Mouse (Mus musculus) CD4-positive, CD25-positive, alpha-beta regulatory T cell, adult 4 months (primary cell): ENCODE measurements at regions not wholly inside any gene's neighbourhood (a gene's known extent, or its start where the extent isn't known, plus 50 kb on each side); places are given as distances from the start of the nearest gene placed in this dataset.

Experiments
- ATAC-seq: one replicate; pipeline ENCODE4 v1.8.0; 2017

DNA sequence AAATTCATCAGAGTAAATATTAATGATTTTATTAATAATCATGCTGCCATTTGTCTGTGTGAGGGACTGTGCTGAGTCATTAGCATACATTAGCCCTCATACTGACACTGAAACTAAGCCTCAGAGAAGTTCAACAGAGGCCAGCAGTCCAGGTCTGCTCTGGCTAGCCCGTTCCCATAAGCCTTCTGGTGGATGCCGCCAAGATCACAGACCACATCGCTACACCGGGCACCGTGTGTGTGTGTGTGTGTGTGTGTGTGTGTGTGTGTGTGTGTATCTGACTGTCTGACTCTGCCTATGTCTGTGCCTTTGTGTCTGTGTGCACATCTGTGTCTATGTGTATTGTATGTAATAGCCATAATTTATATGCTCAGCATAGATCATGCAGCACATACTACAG is 106.0 kb downstream of the Rpl14 start:
- no peak for ATAC-seq

DNA sequence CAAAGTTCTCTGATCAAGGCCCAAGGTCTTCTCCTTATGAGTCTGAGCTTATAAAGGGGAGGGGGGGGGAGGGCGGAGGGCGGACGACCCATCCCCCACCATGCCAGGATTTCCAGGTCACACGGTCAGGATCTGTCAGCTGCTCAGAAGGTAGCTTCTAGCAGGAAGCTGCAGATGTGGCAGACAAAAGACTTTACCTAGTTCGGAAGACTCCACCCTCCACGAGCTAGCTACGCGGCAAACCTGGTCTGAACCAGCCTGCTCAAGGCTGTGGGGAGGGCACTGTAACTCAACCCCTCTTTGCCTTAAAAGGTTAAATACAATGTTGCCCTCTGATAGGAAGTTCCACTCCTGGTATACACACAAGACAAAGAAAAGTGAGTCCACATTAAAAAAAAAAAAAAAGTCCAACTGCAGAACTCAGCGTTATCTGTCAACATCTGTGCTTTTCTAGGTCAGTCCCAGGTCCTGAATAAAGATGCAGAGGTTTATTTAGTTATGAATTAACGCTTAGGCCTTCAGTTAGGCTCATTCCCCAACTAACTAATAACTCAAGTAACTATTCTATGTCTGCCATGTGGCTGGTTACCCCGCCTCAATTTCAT is 108.7 kb downstream of the Rpl14 start:
- ATAC-seq, result peak; percentile 49

DNA sequence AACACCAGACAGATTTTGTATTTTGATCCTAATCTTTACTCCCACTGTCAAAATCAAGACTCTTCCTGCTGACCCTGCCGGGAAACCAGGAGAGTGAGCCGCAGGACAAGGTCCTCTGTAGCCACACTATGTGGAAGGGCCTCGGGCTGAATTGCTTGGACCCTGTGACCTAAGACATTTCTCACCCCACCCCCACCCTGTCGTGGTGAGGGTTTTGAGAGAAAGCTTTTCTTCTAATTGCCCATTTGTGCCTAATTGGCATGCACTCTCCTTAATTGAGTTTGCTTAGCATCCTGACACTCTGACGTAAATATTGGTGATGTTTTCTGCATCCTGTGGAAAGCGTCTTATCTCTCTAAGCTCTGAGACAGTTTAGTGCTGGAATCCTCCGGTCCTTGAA is 110.2 kb downstream of the Rpl14 start:
- no peak for ATAC-seq

DNA sequence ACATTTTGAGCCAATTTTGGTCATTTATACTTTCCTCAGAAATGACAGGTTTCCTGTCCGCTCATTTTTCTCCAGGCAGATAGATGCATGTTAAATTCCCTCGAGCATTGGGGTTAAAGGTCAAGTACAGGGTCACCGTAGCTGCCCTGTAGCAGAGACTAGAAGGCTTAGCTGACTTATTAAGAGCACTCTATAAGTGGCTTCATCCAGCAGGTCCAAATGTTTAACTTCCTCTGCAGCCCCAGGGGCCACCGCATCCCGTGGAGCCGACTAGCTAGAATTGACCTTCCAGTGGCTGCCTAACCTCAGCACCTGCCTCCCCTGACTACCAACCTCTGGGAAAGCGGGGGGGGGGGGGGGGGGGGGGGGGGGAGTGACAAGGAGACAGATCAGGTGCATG is 114.7 kb downstream of the Rpl14 start:
- no peak for ATAC-seq

DNA sequence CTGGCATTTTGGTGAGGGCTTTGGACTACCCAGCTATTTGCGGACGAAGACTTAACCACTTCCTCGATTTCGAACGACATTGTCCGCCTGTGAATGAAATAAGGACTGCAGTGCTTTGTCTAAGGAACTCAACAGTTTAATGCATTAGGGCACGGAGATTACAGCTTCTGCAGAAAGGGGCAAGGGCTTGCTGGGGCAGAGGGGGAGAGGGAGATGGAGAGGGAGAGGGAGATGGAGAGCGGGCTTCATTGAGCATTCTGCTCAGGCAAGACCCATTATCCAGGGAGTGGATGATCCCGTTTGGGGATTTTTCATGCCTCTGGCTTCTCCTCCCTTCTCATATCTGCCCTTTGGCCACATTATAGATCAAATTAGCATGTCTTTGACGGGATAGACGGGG is 117.8 kb downstream of the Rpl14 start:
- ATAC-seq, result no peak

DNA sequence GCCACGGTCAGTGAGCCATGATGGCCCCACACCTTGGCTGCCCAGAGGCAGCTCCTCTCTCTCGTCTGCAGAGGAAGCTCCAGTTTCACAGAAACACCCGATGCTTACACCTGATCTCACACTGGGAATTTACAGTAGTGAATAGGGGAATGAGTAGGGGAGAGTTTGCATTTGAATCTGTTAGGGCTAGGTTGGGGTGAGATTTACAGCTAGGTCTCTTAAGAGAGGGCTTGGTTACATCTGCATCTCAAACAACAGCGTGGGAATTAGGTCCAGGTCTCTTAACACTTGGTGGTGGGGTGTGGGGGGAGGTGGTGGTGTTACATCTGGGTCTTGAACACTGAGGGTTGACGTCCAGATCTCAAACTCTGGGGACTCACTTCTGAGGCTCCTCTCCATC is 119.3 kb downstream of the Rpl14 start:
- ATAC-seq, result no peak

DNA sequence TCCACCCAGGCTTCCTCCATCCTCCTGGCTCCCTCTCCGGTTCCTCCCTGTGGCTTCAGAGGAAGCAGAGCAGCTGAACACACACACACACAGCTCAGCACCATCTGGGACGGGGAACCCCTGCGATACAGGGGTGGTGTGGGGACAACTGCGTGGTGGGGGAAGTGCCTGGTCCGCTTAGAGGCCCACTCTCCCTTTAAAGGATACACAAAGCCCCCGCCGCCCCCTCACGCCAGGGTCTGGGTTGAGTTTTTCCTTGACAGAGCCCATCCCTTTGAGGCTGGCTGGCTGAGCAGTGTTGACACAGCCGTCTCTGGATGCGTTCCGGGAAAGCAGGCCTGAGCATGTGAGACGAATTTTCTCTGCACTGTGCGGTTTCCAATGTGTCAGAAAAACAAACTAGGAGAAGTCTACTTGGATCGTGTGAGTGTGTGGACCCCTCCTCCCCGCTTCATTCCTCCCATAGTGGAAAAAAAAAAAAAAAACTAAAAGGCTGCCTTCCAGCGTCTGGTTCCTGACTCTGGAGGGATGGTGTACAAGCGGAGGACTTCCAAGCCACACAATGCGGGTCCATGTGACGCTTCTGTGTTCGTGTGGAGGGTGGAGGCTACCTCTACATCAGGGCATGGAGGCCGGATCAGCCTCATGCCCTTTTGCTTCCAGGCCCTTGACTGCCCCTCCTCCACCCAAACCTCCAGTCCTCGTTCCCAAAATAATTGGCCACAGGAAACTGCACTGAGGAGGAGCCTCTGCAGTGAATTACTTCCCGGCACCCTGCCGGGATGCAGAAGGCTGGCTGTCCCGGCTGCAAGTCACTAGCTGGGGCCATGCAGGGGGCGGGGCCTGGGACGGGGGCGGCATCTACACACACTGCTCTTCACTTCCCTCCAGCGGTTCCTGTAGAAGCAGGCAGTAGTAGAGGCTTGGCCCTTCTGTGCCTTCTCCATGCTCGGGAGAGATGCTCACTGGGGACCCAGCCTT is 120.0 kb downstream of the Rpl14 start:
- peak; percentile 90 for ATAC-seq

DNA sequence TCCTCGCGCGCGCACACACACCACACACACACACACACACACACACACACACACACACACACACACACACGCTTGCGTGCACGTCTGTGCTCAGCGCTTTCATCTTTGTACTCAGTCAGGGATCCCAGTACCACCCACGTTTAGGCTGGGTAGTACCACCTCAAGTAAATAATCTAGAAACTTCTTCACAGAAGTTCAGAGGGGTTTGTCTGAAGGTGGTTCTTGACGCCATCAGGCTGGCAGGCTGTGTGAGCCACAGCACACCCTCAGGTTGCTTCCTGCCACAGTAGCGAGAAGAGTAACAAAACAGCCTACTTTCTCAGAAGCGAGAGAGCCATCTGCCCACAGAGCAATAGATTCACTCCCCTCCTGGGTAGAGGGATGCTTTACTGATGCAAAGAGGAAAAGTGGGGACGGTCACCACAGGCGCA is 120.7 kb downstream of the Rpl14 start:
- ATAC-seq, result peak; percentile 81

DNA sequence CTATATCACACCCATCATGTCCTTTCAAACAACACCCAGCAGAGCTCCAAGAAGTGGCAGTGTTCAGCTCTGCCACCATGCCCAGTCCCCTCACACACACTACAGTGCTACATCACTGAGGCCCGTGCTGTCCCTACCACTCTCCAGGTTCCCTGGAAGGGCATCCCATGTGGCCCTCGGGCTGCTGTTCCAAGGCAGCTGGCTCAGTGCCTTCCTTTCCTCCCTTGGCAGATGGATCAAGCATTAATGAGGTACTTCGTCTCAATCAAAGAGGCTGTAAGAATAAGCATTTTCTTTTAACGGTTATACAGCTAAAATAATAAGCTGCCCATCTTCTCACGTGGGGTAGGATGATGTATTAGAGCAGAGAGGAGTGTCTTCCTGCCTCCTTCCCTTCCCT is 123.2 kb downstream of the Rpl14 start:
- ATAC-seq, result no peak

DNA sequence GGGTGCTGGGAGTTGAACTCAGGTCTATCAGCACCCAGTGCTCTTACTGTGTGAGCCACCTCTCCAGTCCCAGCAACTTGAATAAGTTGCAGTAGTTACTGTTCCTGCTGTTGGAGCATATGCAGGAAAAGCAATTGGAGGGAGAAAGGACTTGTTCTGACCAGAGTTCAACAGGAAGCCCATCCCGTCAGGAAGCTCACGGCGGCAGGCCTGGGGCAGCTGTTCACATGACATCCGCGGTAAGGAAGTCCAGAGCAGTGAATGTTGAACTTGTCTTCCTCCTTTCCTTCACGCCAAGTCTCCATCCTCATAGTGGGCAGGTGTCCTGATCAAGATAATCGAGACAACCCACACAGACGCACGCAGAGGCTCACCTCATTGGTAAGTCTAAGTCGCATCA is 124.7 kb downstream of the Rpl14 start:
- no peak for ATAC-seq

DNA sequence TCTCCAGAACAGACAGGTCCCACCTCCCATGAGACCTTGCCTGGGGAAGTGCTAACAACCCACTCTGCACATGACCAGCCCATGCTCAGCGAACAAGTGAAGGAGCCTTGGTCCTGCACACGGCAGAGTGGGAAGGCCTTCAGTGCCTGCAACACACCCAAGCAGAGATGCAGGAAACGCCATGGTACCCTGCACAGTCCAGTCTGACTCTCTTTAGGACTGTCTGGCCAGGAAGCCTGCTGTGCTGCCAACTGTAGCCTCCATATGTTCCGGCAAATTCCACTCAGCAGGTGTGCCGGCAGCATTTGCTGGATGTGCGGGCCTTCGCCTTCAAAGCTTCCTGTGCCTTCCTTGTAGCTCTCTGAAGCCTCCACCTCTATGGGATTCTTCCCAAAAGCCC is 126.5 kb downstream of the Rpl14 start:
- ATAC-seq, result no peak

DNA sequence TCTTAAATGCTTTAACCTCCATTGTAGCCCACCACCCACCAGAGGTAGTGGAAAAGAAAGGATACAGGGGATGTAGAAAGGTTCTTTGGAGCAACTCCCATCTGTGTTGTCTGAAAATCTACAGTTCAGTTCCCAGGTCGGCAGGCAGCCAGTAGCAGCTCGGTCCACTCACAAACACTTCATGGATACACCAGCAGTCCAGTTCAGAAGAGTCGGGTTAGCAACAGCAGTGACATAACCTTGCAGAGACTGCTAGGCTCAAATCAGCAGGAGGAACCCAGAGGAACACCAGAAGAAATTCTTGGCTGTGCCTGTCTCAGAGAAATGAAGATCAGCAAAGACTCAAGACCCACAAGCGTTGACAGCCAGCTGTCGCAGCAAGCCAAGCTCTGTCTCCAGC is 128.5 kb downstream of the Rpl14 start:
- ATAC-seq, result no peak

DNA sequence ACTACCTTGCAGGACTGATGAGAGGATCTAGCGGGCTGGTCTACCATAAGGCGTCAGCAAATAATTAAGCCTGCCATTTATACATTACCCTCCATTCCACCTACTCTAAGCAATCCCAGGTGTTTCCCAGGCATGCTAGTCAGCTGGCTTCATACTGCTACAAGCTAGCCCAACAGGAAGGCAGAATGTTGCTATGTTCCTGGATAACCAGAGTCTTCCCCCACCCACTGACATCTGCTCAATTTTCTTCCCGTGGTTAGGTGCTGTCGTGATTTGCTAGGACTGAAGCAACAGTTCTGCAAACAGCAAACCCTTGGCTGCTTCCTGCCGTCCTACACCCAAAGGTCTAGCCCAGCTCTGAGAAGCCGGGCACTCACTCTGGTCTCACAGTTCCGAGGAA is 131.6 kb downstream of the Rpl14 start:
- no peak for ATAC-seq

DNA sequence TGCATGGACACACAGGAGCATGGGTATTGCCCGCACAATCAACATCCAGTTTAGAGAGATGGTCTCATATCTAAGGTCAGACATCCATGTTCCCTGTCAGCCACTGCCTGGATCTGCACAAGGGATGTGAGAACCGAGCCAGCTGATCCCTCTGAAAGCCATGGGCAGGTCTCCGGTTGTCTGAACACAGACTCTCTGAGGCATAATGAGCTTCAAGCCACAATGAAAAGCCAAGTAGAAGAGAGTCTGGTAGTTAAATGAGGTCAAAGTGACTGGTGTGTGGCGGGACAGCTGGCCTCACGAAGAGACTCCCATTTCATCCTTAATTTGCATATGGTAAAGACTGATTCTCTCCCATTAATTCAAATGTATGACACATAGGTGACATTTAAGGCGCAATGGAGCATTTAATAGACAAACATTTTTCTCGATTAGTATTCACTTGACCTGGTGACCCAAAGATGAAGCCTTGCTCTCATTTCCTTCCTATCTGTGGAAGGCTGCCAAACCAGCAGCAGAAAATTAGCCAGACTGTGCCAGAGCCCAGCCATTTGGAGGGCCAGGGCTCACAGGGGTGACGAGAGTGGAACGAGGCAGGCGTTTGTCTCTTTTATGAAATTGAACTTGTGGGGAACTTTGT is 132.2 kb downstream of the Rpl14 start:
- no peak for ATAC-seq

DNA sequence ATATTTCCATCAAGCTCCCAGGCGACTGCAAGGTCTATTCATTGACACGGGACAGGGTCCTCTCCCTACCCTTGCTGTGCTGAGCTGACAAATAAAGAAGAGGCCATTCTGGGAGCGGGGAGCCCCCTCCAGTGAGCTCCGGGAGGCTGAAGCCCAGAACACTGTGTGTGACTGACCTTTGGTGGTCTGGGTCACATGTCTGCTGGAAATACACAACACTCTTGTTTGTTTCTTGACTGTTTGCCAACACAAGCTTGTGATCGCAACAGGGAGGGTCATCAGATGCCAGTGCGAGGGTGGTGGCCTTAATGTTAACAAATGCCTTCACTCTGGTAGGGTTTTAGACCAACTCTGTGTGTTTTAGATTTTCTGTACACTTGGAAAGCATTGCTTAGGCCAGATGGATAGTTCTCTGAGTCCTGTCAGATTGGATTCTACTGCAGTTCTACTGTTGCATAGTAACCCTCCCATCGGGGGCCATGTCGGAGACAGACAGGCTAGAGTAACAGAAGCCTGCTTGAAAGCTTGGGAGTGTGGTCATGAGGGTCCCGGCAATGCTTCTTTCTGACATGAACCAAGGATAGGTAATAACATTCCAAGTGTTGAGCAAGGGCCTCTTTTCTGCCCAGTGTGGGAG is 135.4 kb downstream of the Rpl14 start:
- ATAC-seq, result no peak

DNA sequence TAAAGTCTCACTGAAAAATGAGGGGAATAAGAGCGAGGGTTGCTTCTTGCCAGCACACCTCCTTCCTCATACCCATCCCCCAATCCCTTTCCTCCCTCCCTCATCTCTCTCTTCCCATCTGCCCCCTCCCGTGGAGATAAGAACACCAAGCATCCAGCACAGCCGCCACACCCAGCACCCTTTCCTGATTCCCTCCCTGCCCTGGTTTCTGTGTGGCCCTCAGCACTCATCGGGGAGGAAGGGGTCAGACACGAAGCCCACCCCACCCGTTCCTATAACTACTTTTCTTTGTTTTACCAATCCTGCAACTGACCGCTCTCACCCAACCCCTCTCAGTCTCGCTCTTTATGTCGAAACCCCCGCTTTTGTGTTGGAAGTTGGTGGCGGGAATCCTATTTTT is 137.3 kb downstream of the Rpl14 start:
- no peak for ATAC-seq

DNA sequence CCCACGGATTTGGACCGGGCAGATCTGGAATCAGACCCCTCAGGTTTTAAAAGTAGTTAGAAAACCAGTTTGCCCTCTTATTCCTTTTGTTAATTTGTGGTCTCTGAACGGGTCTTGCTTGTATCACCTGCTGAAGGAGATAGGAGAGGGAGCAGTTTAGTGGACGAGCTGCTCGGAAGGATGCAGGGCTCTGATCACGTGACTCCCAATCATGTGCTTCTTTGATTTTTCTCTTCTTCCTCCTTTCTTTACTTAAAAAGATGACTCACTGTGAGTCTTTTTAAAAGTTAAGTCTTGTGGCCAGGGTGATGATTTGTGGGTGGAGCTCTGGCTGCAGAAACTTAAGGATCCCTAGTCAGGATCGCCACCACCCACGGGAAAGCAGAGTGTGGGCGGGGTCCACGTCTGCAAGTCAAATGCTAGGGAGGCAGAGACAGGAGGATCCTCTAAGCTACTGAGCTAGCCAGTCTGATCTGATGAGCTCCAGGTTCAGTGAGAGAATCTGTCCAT is 138.0 kb downstream of the Rpl14 start:
- ATAC-seq, result no peak

DNA sequence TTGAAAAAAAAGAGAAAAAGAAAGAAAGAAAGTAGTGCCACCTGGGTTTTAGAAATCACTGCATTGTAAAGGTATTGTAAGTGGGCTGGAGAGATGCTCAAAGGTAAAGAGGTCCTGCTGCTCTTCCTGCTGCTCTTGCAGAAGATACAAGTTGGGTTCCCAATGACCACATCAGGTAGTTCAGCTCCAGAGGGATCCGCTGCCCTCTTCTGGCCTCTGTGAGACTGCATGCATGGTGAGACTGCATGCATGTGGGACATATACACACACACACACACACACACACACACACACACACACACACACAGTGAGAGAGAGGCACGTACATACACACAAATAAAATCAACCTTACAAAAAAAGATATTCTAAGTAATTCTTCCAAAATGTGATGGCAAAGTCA is 141.7 kb downstream of the Rpl14 start:
- ATAC-seq, result no peak

DNA sequence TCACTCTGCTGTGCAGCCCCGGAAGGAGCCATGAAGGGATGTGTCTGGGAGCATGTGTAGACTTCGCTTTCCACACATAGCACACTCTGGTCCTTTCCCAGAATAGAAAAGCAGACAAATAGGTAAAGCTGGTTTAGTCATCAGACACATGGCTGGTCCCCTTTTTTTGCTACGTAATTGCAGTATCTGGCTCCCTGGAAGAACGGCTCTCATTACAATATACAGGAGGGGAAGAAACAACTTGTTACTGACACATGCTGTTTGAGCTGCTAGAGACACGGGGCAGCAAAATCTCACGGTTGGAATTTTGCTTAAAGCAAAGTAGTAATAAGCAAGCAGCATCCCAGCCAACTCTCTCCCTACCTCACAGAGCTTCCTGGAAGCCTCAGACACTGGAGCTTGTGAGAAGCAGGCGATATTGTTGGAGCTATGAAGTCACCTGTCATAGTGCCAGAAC is 144.4 kb downstream of the Rpl14 start:
- no peak for ATAC-seq

DNA sequence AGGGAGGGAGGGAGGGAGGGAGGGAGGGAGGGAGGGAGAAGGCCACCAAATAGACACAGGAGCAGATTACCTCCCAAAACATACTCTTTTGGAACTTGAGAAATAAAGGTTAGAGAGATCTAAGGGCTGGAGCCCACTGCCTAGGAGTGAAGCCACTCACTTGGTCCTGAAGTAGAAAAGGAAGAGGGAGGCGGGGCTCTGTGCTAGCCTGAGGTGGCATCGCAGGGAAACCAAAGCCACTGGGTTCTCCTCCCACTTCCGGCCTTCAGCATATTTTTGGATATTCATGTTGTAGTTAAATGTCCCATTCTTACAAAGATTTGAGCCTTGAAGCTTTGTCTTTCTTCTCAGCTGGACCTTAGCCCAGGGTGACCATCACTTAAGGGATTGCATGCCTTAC is 147.6 kb downstream of the Rpl14 start:
- no peak for ATAC-seq

DNA sequence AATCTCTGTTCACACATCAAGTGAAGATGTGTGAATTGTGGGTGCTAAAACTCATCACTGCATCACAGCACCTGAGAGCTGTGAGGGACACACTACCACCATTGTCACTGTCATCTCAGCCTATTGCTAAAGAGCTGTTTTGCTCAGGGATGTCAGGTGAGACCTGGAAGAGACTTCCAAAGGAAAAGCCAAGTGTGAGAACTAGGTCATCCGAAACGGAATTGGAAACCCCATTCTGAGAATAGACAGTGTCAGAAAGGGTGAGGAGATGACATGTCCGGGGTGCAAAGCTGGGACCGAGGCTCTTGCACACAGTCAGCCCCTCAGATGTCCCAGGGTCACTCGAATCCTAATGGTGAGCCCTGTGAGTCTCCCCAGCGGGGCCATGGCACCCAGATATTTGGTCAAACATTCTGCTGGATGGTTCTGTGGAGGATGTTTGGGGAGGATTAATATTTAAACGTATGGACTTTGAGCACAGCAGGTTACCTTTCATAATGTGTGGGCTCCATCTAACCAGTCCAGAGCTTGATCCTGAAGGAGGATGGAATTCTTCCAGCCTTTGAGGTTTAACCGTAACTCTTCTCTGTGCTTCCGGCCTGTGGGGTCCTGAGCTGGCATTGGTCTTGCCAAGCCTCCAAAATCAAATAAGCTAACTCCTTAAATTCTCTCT is 150.3 kb downstream of the Rpl14 start:
- no peak for ATAC-seq

DNA sequence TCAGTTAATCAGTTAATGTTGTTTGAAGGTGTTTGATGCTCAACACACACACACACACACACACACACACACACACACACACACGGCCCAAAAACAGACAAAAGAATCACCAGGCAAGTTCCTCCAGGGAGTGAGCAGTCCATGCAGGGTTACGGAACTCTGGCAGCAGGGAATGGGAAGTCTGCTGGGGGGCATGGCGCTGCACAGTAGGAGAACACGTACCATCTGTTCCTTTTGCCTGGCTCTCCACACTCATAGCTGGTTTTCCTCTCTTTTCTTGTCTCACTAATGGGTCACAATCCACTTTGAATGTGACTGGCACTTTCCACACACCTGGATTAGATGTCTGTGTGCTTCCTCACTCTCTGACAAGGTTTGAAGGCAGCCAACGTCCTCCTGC is 151.8 kb downstream of the Rpl14 start:
- ATAC-seq, result no peak
